Mouse (Mus musculus) cerebellum, adult 11 months (tissue): Measurements from ENCODE around the gene 1700003H04Rik.

ENCODE experiments used
- DNase-seq: peaks from one replicate; pipeline ENCODE4 v3.0.0; 2022

1700003H04Rik gene

DNA sequence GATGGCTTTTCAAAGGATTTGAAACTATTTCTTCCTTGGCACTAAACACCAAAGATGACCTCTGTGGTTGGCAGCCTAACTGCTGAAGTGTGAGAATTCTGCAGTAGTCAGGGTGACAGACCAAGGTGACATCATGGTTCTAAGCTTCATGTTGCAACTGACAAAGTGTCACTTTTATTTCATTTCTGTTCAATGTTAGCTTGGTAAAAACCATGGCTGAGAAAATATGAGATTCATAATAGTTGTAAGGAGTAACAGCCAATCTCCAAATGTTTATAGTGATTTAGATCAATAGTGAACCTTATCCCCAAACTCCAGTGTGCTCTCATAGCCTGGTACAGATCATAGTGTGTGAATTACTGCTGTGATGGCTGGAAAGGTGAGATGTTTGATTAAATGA is at the start of gene 1700003H04Rik:
Gene 1700003H04Rik (minus strand): TSS at position 101 of the 400 bp plus-strand sequence.
- no peak for DNase-seq

DNA sequence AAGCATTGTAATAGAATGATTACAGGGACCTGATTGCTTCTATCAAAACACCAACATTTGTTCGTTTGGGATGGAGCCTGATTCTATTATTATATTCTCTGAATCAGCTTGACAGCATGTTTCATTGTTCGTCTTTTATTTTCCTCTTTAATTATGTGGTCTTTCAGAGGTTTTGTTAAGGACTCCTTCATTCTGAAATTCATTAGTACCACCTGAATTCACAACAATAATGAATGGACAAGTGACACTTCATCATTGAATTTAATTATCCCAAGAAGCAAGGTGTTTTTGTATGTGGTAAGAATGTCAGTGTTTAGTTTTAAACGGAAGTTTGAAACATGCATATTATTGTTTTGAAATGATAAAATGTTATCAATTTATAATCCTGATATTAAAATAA is 42.1 kb upstream of the 1700003H04Rik start:
- no peak for DNase-seq

DNA sequence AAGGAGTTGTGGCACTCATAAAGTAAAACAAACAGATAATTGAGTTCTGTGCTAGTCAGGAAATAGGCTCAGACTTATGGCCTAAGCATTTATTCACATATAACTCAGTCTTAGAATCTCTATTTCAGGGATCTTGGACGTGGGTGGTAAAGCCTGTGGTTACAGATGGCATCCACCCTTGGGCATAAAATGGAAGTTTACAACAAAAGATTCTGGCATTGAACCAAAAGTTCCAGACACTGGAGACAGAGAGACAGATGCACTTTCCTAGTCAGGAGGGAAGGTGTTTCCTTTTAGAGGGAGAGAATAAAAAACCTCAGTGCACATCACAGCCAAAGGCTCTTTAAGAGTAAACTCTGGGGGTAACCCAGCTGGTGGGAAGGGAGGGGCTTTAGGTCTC is 32.4 kb upstream of the 1700003H04Rik start:
- no peak for DNase-seq

DNA sequence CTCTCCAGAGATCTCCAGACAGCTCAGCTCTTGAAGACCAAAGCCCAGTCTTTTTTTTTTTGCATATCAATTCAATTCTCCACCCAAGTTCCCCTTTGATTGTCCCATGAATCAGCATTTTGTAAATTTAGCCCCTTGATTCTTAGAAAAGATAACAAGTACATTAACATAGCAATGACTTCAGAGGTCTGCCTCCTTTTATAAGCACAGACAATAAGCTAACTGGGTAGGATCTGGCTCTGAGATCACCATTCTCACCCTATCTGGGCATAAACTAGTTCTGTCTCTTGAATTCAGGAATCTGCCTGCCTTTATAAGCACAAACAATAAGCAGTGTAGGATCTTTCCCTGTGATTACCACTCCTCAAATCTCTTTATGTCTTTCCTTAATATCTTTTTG is 29.1 kb upstream of the 1700003H04Rik start:
- no peak for DNase-seq

DNA sequence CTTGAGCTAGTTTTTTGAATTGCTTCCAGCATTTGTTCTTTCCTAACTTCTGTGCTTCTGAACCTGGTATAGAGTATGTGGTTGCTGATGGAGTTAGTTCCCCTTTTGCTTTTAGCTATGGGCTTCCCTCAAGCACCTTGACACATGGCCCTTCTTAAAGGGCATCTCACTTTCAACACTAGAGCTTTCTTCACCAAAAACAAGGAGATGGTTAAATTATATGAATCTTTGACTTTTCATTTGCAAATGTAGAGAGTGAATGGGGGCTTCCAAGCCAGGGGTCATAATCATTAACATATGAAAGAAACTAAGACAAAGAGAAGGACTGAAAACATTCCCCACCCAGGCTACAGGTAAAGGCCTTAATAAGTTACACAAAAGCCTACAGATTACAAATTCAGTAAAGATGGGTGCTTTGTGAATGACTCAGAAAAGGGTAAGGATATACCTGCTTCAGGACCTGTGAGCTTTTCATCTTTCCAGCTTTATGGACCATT is 25.2 kb upstream of the 1700003H04Rik start:
- no peak for DNase-seq

DNA sequence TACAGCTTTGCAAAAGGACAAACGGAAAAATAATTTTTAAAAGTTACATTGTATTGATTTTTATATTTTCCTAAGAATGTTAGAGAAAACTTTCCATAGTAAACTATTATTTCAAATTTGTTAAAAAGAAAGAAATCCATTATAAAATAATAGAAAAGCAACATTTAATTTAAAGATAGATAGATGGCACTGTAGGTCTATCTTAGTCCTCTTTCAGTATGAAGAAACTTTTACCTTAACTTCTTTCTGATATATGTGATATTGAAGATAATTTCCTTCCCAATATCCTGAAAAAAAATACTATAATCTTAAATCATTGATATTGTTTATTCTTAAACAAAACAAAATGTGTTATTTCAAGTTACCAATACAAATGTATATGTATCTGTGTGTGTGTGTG is 24.6 kb upstream of the 1700003H04Rik start:
- no peak for DNase-seq

DNA sequence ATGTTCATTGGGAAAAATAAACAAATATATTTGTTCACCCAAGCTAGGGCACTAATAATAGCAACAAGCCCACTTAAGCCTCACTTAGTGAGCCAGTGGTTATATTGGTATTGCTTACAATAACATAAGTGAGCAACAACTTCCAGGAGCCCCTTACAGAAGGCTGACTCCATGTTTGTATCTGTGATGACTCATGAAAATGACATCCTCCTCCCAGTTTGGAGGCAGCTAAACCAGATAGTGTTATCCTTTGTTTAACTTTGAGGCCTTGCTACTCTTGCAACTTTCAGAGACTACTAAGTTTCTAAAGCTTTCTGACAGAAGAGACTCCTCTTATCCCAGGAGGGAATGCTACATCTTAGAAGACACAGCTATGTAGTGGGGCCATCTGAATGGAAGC is 16.9 kb upstream of the 1700003H04Rik start:
- DNase-seq = no peak

- no peak for DNase-seq
Measured at GRCm38 (mm10) chr3:124587534-124587933, 6.6 kb upstream of the 1700003H04Rik start.

- no peak for DNase-seq
Measured at GRCm38 (mm10) chr3:124585761-124586160, 4.9 kb upstream of the 1700003H04Rik start.

DNA sequence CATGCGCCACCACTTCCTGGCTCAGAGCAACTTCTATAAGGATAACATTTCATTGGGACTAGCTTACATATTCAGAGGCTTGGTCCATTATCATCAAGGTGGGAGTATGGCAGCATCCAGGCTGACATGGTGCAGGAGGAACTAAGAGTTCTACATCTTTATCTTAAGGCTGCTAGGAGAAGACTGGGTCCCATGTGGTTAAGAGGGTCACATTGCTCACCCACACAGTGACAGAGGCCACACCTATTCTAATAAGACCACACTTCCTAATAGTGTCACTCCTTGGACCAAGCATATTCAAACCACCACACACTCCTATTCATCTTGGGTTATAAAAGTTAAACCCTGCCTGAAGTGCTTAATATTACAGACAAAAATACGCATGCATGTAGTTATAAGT is 23.6 kb downstream of the 1700003H04Rik start:
- DNase-seq = no peak

- no peak for DNase-seq
Measured at GRCm38 (mm10) chr3:124555963-124556362, 24.9 kb downstream of the 1700003H04Rik start.

GRCm38 (mm10) chr3:124555092-124555491 is 25.8 kb downstream of the 1700003H04Rik start:
- DNase-seq = no peak

GRCm38 (mm10) chr3:124548898-124549297 is 32.0 kb downstream of the 1700003H04Rik start:
- DNase-seq = no peak

DNA sequence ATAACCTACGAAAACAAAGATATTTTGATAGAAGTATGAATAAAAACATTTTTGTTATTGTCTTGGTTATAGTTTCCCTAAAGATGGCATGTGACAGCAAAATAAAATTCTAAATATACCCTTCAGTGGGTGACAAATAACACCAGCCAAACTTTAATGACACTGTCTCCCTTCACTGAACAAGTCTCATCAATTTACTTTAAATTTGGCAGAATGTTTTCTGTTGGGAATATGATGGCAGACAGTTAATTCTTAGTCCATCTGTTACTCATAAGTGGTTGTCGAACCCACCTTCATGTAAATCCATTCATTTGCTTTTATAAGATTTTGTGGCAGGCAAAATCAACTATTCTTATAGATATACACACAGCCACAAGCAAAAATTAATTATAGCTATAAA is 42.6 kb downstream of the 1700003H04Rik start:
- DNase-seq = no peak

DNA sequence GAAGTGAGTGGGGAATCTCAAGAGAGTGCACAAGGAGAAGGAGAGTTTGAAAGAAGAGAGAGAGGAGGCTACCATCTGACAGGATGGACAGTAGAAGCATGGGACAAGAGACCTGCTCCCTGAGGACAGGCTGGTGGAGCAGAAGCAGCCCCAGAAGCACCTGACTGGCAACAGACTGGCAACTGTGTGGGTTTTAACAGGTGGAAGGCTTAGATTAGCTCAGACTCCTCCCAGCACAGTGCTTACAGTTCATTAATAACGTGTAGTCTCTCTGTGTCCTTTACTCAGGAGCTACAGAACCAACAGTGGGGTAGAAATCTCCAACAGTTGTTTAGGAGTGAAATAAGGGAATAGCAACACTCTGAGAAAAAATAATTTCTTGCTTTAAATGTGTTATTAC is 44.3 kb downstream of the 1700003H04Rik start:
- no peak for DNase-seq

DNA sequence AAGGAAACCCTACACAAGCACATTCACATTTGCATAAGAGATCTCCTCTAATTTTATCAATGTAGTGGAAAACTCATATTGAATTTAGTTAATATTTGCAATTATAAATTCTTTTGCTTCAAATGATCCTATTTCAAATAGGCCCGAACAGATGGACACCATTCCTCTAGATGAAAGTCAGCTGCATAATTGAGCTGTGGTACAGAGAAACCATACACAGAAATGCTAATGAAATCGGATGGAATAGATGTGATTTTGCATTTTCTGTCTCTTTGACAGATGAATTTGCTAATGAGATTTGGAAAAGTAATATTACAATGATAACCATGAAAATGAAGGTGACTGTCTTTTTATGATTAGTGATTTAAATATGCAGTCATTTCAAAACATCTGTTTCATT is 62.1 kb downstream of the 1700003H04Rik start:
- no peak for DNase-seq
